Mouse (Mus musculus): ENCODE measurements around the gene Hoxa3.

DNA sequence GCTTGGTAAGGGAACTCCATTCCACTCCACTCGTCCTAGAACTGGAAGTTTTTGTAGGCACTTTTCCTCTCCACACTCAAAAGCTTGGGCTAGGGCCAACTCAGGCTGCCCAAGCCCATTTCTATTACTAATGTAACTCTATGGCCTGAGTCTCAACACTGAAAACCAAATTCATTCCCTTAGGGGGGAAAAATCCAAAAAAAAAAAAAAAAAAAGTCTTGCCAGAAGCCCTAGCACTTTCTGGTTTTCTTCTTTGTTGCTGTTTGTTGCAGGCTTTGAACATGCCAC is 51.1 kb downstream of the Hoxa3 start:
- TF ChIP-seq CHD2 (IDR thresholded peaks at IDR 0.05; ENCODE audit: low read length) = no peak
- TF ChIP-seq JUND (conservative IDR thresholded peaks at IDR 0.05; ENCODE audit: low read depth, low read length) = no peak
- TF ChIP-seq MAFK (IDR thresholded peaks at IDR 0.05; ENCODE audit: insufficient replicate concordance, low read length) = no peak
- TF ChIP-seq CTCF (conservative IDR thresholded peaks at IDR 0.05 in 1 of 2, IDR thresholded peaks at IDR 0.05 in 1 of 2; ENCODE audit: low read depth in 2 of 2, low read length in 2 of 2) = no peak
- no peak for TF ChIP-seq ETS1 (conservative IDR thresholded peaks at IDR 0.05; ENCODE audit: low read depth, low read length)
- no peak for TF ChIP-seq CHD1 (IDR thresholded peaks at IDR 0.05; ENCODE audit: low read depth, low read length)
- no peak for TF ChIP-seq USF1 (IDR thresholded peaks at IDR 0.05; ENCODE audit: low read depth, low read length)
- TF ChIP-seq POLR2A (IDR thresholded peaks at IDR 0.05; ENCODE audit: low read depth, low read length) = no peak
- TF ChIP-seq EP300 (IDR thresholded peaks at IDR 0.05; ENCODE audit: low read length) = no peak

Measured in CH12.LX (cell line).